Mouse (Mus musculus): ENCODE measurements around the gene Ociad2. TPM values are rescaled to one million over a fixed set of nuclear protein-coding genes. Genes with fewer than 3 reads are reported as not detected.
"Not testable (repeated sequence)": the region's sequence is repeated elsewhere in the genome, so short reads cannot be mapped to it uniquely, and the experiment has no call there.

Gene Ociad2
- polyA plus RNA-seq, 1 experiment: 3.1 TPM

DNA sequence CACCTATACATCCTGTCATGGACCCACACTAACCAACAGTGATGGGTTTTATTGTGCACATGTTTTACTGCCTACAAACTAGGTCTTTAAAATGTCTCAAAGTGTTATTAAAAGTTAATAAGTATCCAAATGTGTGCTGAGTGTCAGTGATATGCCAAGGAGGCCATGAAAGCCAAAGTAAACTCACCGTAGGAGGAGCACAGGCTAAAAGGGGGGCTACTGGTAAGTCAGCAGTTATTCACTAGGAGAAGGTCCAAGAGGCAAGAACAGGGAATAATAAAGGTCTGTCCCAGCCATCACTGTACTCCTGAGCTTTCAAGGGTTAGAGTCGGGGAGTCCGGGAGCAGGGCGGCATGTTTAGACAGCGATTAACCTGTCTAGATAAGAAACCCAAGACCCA lies 4.4 kb downstream of the Ociad2 start:
- Histone ChIP-seq H3K27ac (ENCODE audit: control insufficient read depth, insufficient read depth, low read length) (no peak overlapping the region), H3K36me3 (ENCODE audit: control insufficient read depth, insufficient read depth, low read length) (no peaks in the 10 kb centered on the region), H3K4me1 (replicated peaks; ENCODE audit: control insufficient read depth, insufficient read depth, low read length) (peaks cover 7% of the 10 kb centered on the region), H3K27me3 (ENCODE audit: control insufficient read depth, insufficient read depth, low read length) (no peaks in the 10 kb centered on the region), H3K4me3 (ENCODE audit: control insufficient read depth, insufficient read depth, low read length) (no peak overlapping the region)
- TF ChIP-seq CTCF (IDR thresholded peaks at IDR 0.05; ENCODE audit: borderline replicate concordance, control insufficient read depth, extremely low read depth, insufficient read depth, low read length, poor library complexity): no peak
- TF ChIP-seq POLR2A (IDR thresholded peaks at IDR 0.05; ENCODE audit: control insufficient read depth, extremely low read depth, insufficient read depth, low read length, poor library complexity): no peak
- 87% methylated on average over 5 of the region's 5 CpGs for WGBS
- DNase-seq: no peak

DNA sequence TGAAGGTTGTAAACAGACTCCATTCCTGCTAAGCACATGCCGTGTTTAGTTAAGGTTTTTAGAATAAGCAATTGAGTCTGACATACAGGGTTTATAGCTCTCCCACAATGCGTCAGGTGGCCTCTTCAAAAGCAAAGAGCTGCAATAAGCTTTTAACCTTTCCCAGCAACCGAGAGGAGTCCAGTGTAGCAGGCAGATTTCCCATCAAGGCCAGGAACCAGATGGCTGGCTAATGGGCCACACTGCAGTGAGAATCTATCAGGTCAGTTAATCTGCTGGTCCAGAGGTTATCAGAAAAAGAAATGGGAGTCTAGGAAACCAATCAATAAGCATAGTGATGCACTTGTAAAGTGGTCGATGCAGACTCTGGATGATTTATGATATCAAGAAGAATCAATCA lies 9.8 kb downstream of the Ociad2 start:
- H3K36me3 ChIP-seq (ENCODE audit: control insufficient read depth, insufficient read depth, low read length): no peaks in the 10 kb centered on the region
- H3K27me3 ChIP-seq (ENCODE audit: control insufficient read depth, insufficient read depth, low read length): no peaks in the 10 kb centered on the region
- DNase-seq: no peak
- TF ChIP-seq CTCF (IDR thresholded peaks at IDR 0.05; ENCODE audit: borderline replicate concordance, control insufficient read depth, extremely low read depth, insufficient read depth, low read length, poor library complexity): no peak
- no peak for TF ChIP-seq POLR2A (IDR thresholded peaks at IDR 0.05; ENCODE audit: control insufficient read depth, extremely low read depth, insufficient read depth, low read length, poor library complexity)
- H3K4me3 ChIP-seq (ENCODE audit: control insufficient read depth, insufficient read depth, low read length): no peak overlapping the region
- no peaks in the 10 kb centered on the region for H3K4me1 ChIP-seq (replicated peaks; ENCODE audit: control insufficient read depth, insufficient read depth, low read length)
- WGBS: 92% methylated on average over 4 of the region's 4 CpGs
- no peak overlapping the region for H3K27ac ChIP-seq (ENCODE audit: control insufficient read depth, insufficient read depth, low read length)

DNA sequence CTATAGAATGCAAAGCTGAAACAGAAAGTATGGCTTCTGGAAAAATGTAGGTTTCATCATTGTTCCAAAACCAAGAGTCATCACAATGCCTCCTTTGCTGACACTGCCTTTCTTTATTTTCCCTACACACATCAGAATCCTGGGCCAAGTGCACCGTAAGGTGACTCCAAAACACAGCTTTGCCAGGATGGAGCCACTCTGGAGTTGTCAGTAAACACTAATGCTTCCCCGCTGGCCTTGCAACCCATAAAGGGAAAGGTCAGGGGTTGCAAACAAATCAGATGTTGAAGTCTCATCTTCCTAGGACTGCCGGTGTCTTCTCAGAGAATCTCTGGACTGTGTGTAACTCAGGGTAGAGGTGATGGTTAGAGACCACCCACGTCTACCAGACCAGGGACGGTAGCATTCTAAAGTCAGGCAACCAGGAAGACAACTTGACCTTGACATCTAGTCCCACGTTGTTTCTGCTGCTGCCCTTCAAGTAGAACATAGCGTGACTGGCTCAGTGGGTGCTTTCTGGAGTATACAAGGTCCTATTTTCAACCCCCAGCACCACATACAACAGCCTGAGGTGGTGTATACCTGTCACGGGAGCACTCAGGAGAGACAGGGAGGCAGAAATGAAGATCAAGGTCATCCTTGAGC lies 16.2 kb downstream of the Ociad2 start:
- no peaks in the 10 kb centered on the region for H3K27me3 ChIP-seq (ENCODE audit: control insufficient read depth, insufficient read depth, low read length)
- no peak for TF ChIP-seq POLR2A (IDR thresholded peaks at IDR 0.05; ENCODE audit: control insufficient read depth, extremely low read depth, insufficient read depth, low read length, poor library complexity)
- TF ChIP-seq CTCF (IDR thresholded peaks at IDR 0.05; ENCODE audit: borderline replicate concordance, control insufficient read depth, extremely low read depth, insufficient read depth, low read length, poor library complexity): no peak
- H3K36me3 ChIP-seq (ENCODE audit: control insufficient read depth, insufficient read depth, low read length): no peaks in the 10 kb centered on the region
- no peak overlapping the region for H3K27ac ChIP-seq (ENCODE audit: control insufficient read depth, insufficient read depth, low read length)
- DNase-seq: no peak
- no peaks in the 10 kb centered on the region for H3K4me1 ChIP-seq (replicated peaks; ENCODE audit: control insufficient read depth, insufficient read depth, low read length)
- H3K4me3 ChIP-seq (ENCODE audit: control insufficient read depth, insufficient read depth, low read length): no peak overlapping the region
- WGBS: 94% methylated on average over 8 of the region's 8 CpGs

DNA sequence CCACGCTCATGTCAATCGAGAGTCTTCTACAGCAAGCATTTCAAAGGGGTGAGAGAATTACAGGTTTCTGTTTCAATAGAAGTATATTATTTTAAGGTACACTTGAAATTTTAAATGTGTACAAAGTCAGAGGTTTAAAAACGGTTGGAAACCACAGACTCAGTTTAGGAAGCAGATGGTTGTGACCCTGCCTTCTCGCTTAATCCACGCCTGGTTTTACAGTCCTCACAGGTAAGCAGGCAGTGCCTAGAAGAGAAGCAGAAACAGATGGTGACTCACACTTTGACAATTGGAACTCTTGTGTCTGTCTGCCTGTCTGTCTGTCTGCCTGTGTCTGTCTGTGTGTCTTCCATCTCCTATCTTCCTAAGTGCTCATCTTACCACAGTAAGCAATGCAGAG lies 17.2 kb downstream of the Ociad2 start:
- TF ChIP-seq CTCF (IDR thresholded peaks at IDR 0.05; ENCODE audit: borderline replicate concordance, control insufficient read depth, extremely low read depth, insufficient read depth, low read length, poor library complexity): no peak
- TF ChIP-seq POLR2A (IDR thresholded peaks at IDR 0.05; ENCODE audit: control insufficient read depth, extremely low read depth, insufficient read depth, low read length, poor library complexity): no peak
- DNase-seq: no peak

DNA sequence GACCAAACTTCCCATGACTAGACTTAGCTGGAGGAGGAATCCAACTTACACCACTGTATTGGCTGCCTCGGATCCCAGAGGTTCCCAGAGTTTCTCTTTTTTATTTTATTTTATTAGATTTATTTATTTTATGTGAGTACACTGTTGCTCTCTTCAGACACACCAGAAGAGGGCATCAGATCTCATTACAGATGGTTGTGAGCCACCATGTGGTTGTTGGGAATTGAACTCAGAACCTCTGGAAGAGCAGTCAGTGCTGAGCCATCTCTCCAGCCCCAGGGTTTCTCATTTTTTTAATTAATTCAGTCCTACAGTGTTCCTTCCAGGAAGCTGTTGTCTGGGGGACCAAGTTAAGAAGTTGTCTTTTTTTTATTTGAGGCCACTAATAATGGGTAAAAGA lies 18.1 kb downstream of the Ociad2 start:
- 96% methylated on average over 1 of the region's 1 CpGs for WGBS

More for the DNA sequence above, 17.2 kb downstream of the Ociad2 start:
- 9% methylated on average over 5 of the region's 5 CpGs for WGBS
- no peak overlapping the region for H3K27ac ChIP-seq (ENCODE audit: control insufficient read depth, insufficient read depth, low read length)
- no peaks in the 10 kb centered on the region for H3K36me3 ChIP-seq (ENCODE audit: control insufficient read depth, insufficient read depth, low read length)
- no peaks in the 10 kb centered on the region for H3K4me1 ChIP-seq (replicated peaks; ENCODE audit: control insufficient read depth, insufficient read depth, low read length)
- no peaks in the 10 kb centered on the region for H3K27me3 ChIP-seq (ENCODE audit: control insufficient read depth, insufficient read depth, low read length)
- no peak overlapping the region for H3K4me3 ChIP-seq (ENCODE audit: control insufficient read depth, insufficient read depth, low read length)

DNA sequence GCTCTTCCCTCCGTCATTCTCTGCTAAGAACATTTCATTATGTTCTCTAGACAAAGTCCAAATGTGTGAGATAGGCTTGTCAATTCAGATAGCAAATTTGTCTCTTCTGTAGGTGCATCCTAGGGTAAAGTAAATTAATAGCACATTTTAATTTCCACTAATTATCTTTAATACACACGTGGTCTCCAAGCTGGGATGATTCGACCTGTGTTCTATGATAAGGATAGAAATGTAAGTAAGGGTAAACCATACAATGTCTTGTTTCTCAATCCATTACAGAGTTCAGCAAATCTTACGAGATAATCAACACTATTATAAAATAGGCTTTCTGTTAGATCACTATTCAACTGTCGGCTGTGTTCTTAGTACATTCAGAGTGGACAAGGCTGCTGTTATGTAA lies 21.5 kb downstream of the Ociad2 start:
- H3K4me1 ChIP-seq (replicated peaks; ENCODE audit: control insufficient read depth, insufficient read depth, low read length): no peaks in the 10 kb centered on the region
- no peak overlapping the region for H3K27ac ChIP-seq (ENCODE audit: control insufficient read depth, insufficient read depth, low read length)
- WGBS: 94% methylated on average over 5 of the region's 5 CpGs
- H3K27me3 ChIP-seq (ENCODE audit: control insufficient read depth, insufficient read depth, low read length): no peaks in the 10 kb centered on the region
- DNase-seq: no peak
- H3K4me3 ChIP-seq (ENCODE audit: control insufficient read depth, insufficient read depth, low read length): no peak overlapping the region
- TF ChIP-seq CTCF (IDR thresholded peaks at IDR 0.05; ENCODE audit: borderline replicate concordance, control insufficient read depth, extremely low read depth, insufficient read depth, low read length, poor library complexity) (no peak), POLR2A (IDR thresholded peaks at IDR 0.05; ENCODE audit: control insufficient read depth, extremely low read depth, insufficient read depth, low read length, poor library complexity) (no peak)
- peaks cover 32% of the 10 kb centered on the region for H3K36me3 ChIP-seq (ENCODE audit: control insufficient read depth, insufficient read depth, low read length)

More for the DNA sequence above, 18.1 kb downstream of the Ociad2 start:
- DNase-seq; H3K4me1 ChIP-seq (replicated peaks; ENCODE audit: control insufficient read depth, insufficient read depth, low read length); H3K4me3 ChIP-seq (ENCODE audit: control insufficient read depth, insufficient read depth, low read length); H3K27me3 ChIP-seq (ENCODE audit: control insufficient read depth, insufficient read depth, low read length); H3K36me3 ChIP-seq (ENCODE audit: control insufficient read depth, insufficient read depth, low read length); H3K27ac ChIP-seq (ENCODE audit: control insufficient read depth, insufficient read depth, low read length): not testable (repeated sequence)

DNA sequence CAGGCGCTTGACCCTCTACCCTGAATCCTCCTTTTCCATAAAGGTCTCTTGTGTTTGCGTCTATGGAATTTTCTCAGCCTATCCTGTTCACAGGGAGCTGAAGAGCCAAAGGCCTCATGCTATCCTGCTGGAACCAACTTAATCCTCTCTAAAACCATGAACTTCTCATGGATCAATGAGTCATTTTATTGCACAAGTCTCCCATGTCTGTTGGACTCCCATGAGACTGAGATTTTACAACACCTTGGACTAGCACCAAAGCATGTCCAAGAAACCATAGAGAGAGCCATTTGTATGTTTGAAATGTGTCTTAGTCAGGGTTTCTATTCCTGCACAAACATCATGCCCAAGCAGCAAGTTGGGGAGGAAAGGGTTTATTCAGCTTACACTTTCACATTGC lies 26.2 kb downstream of the Ociad2 start:
- WGBS: 96% methylated on average over 2 of the region's 2 CpGs
- H3K4me1 ChIP-seq (replicated peaks; ENCODE audit: control insufficient read depth, insufficient read depth, low read length): no peaks in the 10 kb centered on the region
- DNase-seq: no peak
- H3K27ac ChIP-seq (ENCODE audit: control insufficient read depth, insufficient read depth, low read length): no peak overlapping the region
- H3K4me3 ChIP-seq (ENCODE audit: control insufficient read depth, insufficient read depth, low read length): no peak overlapping the region
- H3K36me3 ChIP-seq (ENCODE audit: control insufficient read depth, insufficient read depth, low read length): peaks cover 77% of the 10 kb centered on the region
- no peaks in the 10 kb centered on the region for H3K27me3 ChIP-seq (ENCODE audit: control insufficient read depth, insufficient read depth, low read length)
- TF ChIP-seq POLR2A (IDR thresholded peaks at IDR 0.05; ENCODE audit: control insufficient read depth, extremely low read depth, insufficient read depth, low read length, poor library complexity) (no peak), CTCF (IDR thresholded peaks at IDR 0.05; ENCODE audit: borderline replicate concordance, control insufficient read depth, extremely low read depth, insufficient read depth, low read length, poor library complexity) (no peak)
